Mouse (Mus musculus) hindbrain, embryonic 10.5 days (tissue): Measurements from ENCODE around the gene Dek. TPM values are rescaled to one million over a fixed set of nuclear protein-coding genes. Genes with fewer than 3 reads are reported as not detected.

ENCODE experiments used
- DNase-seq: peaks from one replicate; pipeline ENCODE4 v3.0.0-alpha.2; 2017; ENCODE audit warnings: low spot score
- H3K27ac ChIP-seq: fragments of 300-500 bp; sonication (generic); 2 replicates; pipeline ENCODE4 v1.5.1; 2016; ENCODE audit warnings: mild to moderate bottlenecking, moderate library complexity
- H3K27me3 ChIP-seq: fragments of 300-500 bp; sonication (generic); 2 replicates; pipeline ENCODE4 v1.6.1; 2016; ENCODE audit warnings: mild to moderate bottlenecking; ENCODE audit not compliant: poor library complexity, insufficient read depth, severe bottlenecking
- H3K36me3 ChIP-seq: fragments of 300-500 bp; sonication (generic); 2 replicates; pipeline ENCODE4 v1.6.1; 2016; ENCODE audit warnings: mild to moderate bottlenecking, moderate library complexity
- H3K4me1 ChIP-seq: fragments of 300-500 bp; sonication (generic); replicated peaks from 2 replicates; pipeline ENCODE4 v1.6.1; 2016; ENCODE audit warnings: mild to moderate bottlenecking
- H3K4me3 ChIP-seq: fragments of 300-500 bp; sonication (generic); 2 replicates; pipeline ENCODE4 v1.5.1; 2016; ENCODE audit warnings: mild to moderate bottlenecking, moderate library complexity
- H3K9me3 ChIP-seq: fragments of 300-500 bp; sonication (generic); 2 replicates; pipeline ENCODE4 v1.6.1; 2016; ENCODE audit warnings: mild to moderate bottlenecking, moderate library complexity
- WGBS: fragments of 180-500 bp; shearing (Covaris S2); methylation state at CpG from one replicate; pipeline ENCODE4 v1.1.7; 2016; 5-methylcytosine and 5-hydroxymethylcytosine counted together
- polyA plus RNA-seq: library from polyadenylated mRNA; unstranded; fragments of >200 nt; fragmentation: Nextera tagmentation; extraction: Ambion mirVana; gene quantifications from 2 replicates; pipeline ENCODE4 v1.2.1, GENCODE M21; 2016

The Dek gene
- polyA plus RNA-seq, 1 experiment from 2014 or later = 222 TPM

GRCm38 (mm10) chr13:47070329-47071080, 35.5 kb downstream of the Dek start:
- Histone ChIP-seq H3K27ac (no peak overlapping the region), H3K36me3 (peaks cover 89% of the 10 kb centered on the region), H3K9me3 (no peaks in the 10 kb centered on the region), H3K4me3 (no peak overlapping the region), H3K4me1 (no peaks in the 10 kb centered on the region), H3K27me3 (no peaks in the 10 kb centered on the region)
- 90% methylated on average over 15 of the region's 15 CpGs for WGBS
- DNase-seq = no peak

GRCm38 (mm10) chr13:47067001-47067400, 39.0 kb downstream of the Dek start:
- H3K36me3 ChIP-seq = peaks cover 82% of the 10 kb centered on the region
- no peak for DNase-seq
- no peaks in the 10 kb centered on the region for H3K4me1 ChIP-seq
- H3K27me3 ChIP-seq = no peaks in the 10 kb centered on the region
- H3K27ac ChIP-seq = no peak overlapping the region
- WGBS = 94% methylated on average over 6 of the region's 6 CpGs
- no peaks in the 10 kb centered on the region for H3K9me3 ChIP-seq
- H3K4me3 ChIP-seq = no peak overlapping the region

GRCm38 (mm10) chr13:47066516-47066915, 39.5 kb downstream of the Dek start:
- Histone ChIP-seq H3K27me3 (no peaks in the 10 kb centered on the region), H3K27ac (no peak overlapping the region), H3K36me3 (peaks cover 80% of the 10 kb centered on the region), H3K9me3 (no peaks in the 10 kb centered on the region), H3K4me1 (no peaks in the 10 kb centered on the region), H3K4me3 (no peak overlapping the region)
- WGBS = 96% methylated on average over 10 of the region's 10 CpGs
- no peak for DNase-seq

GRCm38 (mm10) chr13:47063985-47064760, 41.8 kb downstream of the Dek start:
- Histone ChIP-seq H3K9me3 (no peaks in the 10 kb centered on the region), H3K27me3 (no peaks in the 10 kb centered on the region), H3K4me3 (no peak overlapping the region), H3K36me3 (peaks cover 83% of the 10 kb centered on the region), H3K4me1 (no peaks in the 10 kb centered on the region), H3K27ac (no peak overlapping the region)
- WGBS = 88% methylated on average over 15 of the region's 15 CpGs
- DNase-seq = no peak

GRCm38 (mm10) chr13:47062756-47063155, 43.2 kb downstream of the Dek start:
- Histone ChIP-seq H3K4me3 (no peak overlapping the region), H3K27me3 (no peaks in the 10 kb centered on the region), H3K4me1 (no peaks in the 10 kb centered on the region), H3K36me3 (peaks cover 81% of the 10 kb centered on the region), H3K9me3 (no peaks in the 10 kb centered on the region), H3K27ac (no peak overlapping the region)
- WGBS = 96% methylated on average over 17 of the region's 17 CpGs
- DNase-seq = no peak

GRCm38 (mm10) chr13:47056781-47057180, 49.2 kb downstream of the Dek start:
- H3K27me3 ChIP-seq = no peaks in the 10 kb centered on the region
- H3K27ac ChIP-seq = no peak overlapping the region
- peaks cover 8% of the 10 kb centered on the region for H3K4me1 ChIP-seq
- H3K9me3 ChIP-seq = no peaks in the 10 kb centered on the region
- WGBS = 94% methylated on average over 5 of the region's 5 CpGs
- DNase-seq = no peak
- H3K4me3 ChIP-seq = no peak overlapping the region
- H3K36me3 ChIP-seq = peaks cover 71% of the 10 kb centered on the region

- peaks cover 71% of the 10 kb centered on the region for H3K36me3 ChIP-seq
- WGBS = 93% methylated on average over 11 of the region's 11 CpGs
- peaks cover 11% of the 10 kb centered on the region for H3K4me1 ChIP-seq
- H3K4me3 ChIP-seq = no peak overlapping the region
- no peaks in the 10 kb centered on the region for H3K9me3 ChIP-seq
- H3K27ac ChIP-seq = peak overlapping the region; percentile 40; the same call in 1 of the 2 replicates
- H3K27me3 ChIP-seq = no peaks in the 10 kb centered on the region
- DNase-seq = no peak
These were observed 49.9 kb downstream of the Dek start for GRCm38 (mm10) chr13:47056126-47056525.

GRCm38 (mm10) chr13:47053971-47054370, 52.0 kb downstream of the Dek start:
- DNase-seq = peak; percentile 8
- no peaks in the 10 kb centered on the region for H3K9me3 ChIP-seq
- peak overlapping the region; percentile 37; the same call in 1 of the 2 replicates for H3K27ac ChIP-seq
- H3K4me1 ChIP-seq = peaks cover 11% of the 10 kb centered on the region
- 50% methylated on average over 10 of the region's 10 CpGs for WGBS
- no peak overlapping the region for H3K4me3 ChIP-seq
- H3K27me3 ChIP-seq = no peaks in the 10 kb centered on the region
- H3K36me3 ChIP-seq = peaks cover 74% of the 10 kb centered on the region

- H3K36me3 ChIP-seq = peaks cover 60% of the 10 kb centered on the region
- no peak overlapping the region for H3K27ac ChIP-seq
- H3K4me1 ChIP-seq = peaks cover 11% of the 10 kb centered on the region
- no peak overlapping the region for H3K4me3 ChIP-seq
- no peak for DNase-seq
- H3K9me3 ChIP-seq = no peaks in the 10 kb centered on the region
- 86% methylated on average over 4 of the region's 4 CpGs for WGBS
- H3K27me3 ChIP-seq = 0 out of 2 replicates have a peak, but pooled peaks cover under 1% of the 10 kb centered on the region
These were observed 56.0 kb downstream of the Dek start for GRCm38 (mm10) chr13:47050009-47050408.

- WGBS = 92% methylated on average over 4 of the region's 4 CpGs
- no peak for DNase-seq
These were observed 58.0 kb downstream of the Dek start for GRCm38 (mm10) chr13:47047996-47048395.

GRCm38 (mm10) chr13:47044617-47044947, 61.4 kb downstream of the Dek start, which contains the start of gene Tpmt:
Gene Tpmt, minus strand, starts transcription at chr13:47044737.
- peaks cover 28% of the 10 kb centered on the region for H3K4me1 ChIP-seq
- 0 out of 2 replicates have a peak, but pooled peaks cover 3% of the 10 kb centered on the region for H3K27me3 ChIP-seq
- peaks cover 15% of the 10 kb centered on the region for H3K36me3 ChIP-seq
- peak within 1 kb of the TSS; percentile 90 for H3K27ac ChIP-seq
- H3K9me3 ChIP-seq = no peaks in the 10 kb centered on the region
- H3K4me3 ChIP-seq = peak within 1 kb of the TSS; percentile 94
- DNase-seq = peak; percentile 24
- WGBS = 24% methylated on average over 10 of the region's 10 CpGs

More at GRCm38 (mm10) chr13:47047996-47048395, 58.0 kb downstream of the Dek start:
- Histone ChIP-seq H3K4me1 (peaks cover 20% of the 10 kb centered on the region), H3K36me3 (peaks cover 49% of the 10 kb centered on the region), H3K27ac (no peak overlapping the region), H3K4me3 (no peak overlapping the region), H3K9me3 (no peaks in the 10 kb centered on the region), H3K27me3 (0 out of 2 replicates have a peak, but pooled peaks cover 3% of the 10 kb centered on the region)

GRCm38 (mm10) chr13:47043833-47044616, 62.0 kb downstream of the Dek start:
- 0 out of 2 replicates have a peak, but pooled peaks cover 3% of the 10 kb centered on the region for H3K27me3 ChIP-seq
- no peaks in the 10 kb centered on the region for H3K9me3 ChIP-seq
- H3K36me3 ChIP-seq = peaks cover 10% of the 10 kb centered on the region
- peak overlapping the region; percentile 94 for H3K4me3 ChIP-seq
- peak; percentile 27 for DNase-seq
- 2% methylated on average over 45 of the region's 45 CpGs for WGBS
- peak overlapping the region; percentile 90 for H3K27ac ChIP-seq
- peaks cover 28% of the 10 kb centered on the region for H3K4me1 ChIP-seq
